Mouse (Mus musculus): ENCODE results near the gene Nup210l. TPM values are rescaled to one million over a fixed set of nuclear protein-coding genes. Genes with fewer than 3 reads are reported as not detected.
A peak's percentile ranks its signal among the peaks of the same experiment; 100 is the strongest.

Gene Nup210l
- polyA plus RNA-seq, 1 experiment from 2014 or later: 0.10 TPM

DNA sequence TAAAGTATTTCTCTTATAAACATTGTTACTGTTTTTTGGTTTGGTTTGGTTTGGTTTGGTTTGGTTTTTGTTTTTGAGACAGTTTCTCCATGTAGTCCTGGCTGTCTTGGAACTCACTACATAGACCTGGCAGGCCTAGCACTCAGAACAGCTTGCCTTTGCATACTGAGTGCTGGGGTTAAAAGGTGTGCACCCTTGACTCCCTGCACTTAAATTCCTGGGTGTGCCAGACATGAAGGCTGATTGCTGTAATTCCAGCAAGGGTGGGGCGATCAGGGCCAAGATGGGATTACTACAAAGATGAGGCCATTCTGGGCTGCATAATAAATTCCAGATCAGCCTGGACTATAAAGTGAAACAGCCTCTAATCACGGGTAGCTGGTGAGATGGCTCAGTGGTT lies 1.7 kb upstream of the Nup210l start:
- Histone ChIP-seq H3K4me1 (ENCODE audit: insufficient read depth, low read depth, low read length) (no peaks in the 10 kb centered on the region), H3K9me3 (ENCODE audit: low read length) (no peaks in the 10 kb centered on the region), H3K4me2 (replicated peaks; ENCODE audit: low read depth, low read length) (no peak overlapping the region), H3K27me3 (replicated peaks; ENCODE audit: insufficient read depth, low read length) (no peaks in the 10 kb centered on the region), H3K36me3 (ENCODE audit: insufficient read depth, low read length) (peaks cover 14% of the 10 kb centered on the region; the same call in 1 of the 2 replicates), H3K4me3 (ENCODE audit: low read depth, low read length) (no peak overlapping the region), H3K9ac (replicated peaks; ENCODE audit: low read depth) (no peak overlapping the region), H3K27ac (ENCODE audit: low read length) (0 out of 2 replicates have a peak overlapping the region, but pooled peaks have one; percentile 29)
- TF ChIP-seq EP300 (IDR thresholded peaks at IDR 0.05) (no peak; the same call in 1 of the 2 replicates), CTCF (IDR thresholded peaks at IDR 0.05) (no peak)
- 75% methylated on average over 2 of the region's 2 CpGs for WGBS
- ATAC-seq: peak; percentile 91
- peak; percentile 60 for DNase-seq (ENCODE audit: low spot score)

DNA sequence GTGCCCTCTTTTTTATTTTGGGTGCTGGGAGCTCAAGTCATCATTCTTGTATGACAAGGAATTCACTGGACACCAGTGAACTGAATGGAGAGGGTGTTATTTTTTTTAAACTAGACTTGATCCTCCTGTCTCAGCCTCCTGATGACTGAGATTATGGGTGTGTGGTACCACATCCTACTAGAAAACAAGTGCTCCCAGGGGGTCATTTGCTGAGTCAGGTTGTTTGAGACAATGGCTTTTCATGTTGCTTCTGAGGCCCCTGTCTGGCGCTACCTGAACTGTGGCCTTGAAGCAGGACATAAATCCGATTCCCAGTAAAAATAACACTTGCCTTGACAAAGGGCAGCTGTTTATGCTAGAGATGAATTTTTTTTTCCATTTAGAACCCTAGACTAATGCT lies 756 bp upstream of the Nup210l start:
- TF ChIP-seq CTCF (IDR thresholded peaks at IDR 0.05) (no peak), EP300 (IDR thresholded peaks at IDR 0.05) (no peak)
- H3K4me2 ChIP-seq (replicated peaks; ENCODE audit: low read depth, low read length): no peak overlapping the region
- no peaks in the 10 kb centered on the region for H3K9me3 ChIP-seq (ENCODE audit: low read length)
- no peak for DNase-seq (ENCODE audit: low spot score)
- no peaks in the 10 kb centered on the region for H3K27me3 ChIP-seq (replicated peaks; ENCODE audit: insufficient read depth, low read length)
- peaks cover 7% of the 10 kb centered on the region; the same call in 1 of the 2 replicates for H3K36me3 ChIP-seq (ENCODE audit: insufficient read depth, low read length)
- H3K9ac ChIP-seq (replicated peaks; ENCODE audit: low read depth): no peak overlapping the region
- no peak overlapping the region for H3K4me3 ChIP-seq (ENCODE audit: low read depth, low read length)
- 67% methylated on average over 2 of the region's 2 CpGs for WGBS
- H3K4me1 ChIP-seq (ENCODE audit: insufficient read depth, low read depth, low read length): no peaks in the 10 kb centered on the region
- H3K27ac ChIP-seq (ENCODE audit: low read length): no peak overlapping the region
- ATAC-seq: no peak

DNA sequence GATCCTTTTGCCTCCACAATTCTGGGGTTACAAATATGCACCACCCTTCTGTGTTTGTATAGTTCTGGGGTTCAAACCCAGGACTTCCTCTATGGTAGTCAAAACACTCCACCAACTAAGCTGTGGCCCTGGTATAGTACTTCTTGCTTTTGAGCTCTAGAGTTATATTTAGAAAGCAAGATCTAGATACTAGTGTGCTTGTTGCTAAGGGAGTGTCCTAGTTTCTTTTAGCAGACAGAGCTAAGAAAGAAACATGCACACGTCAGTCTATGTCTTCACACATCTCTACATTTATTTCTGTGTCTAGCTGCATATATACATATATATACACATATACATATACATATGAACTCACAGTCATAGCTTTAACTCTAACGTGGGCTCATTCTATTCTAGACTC lies 7.8 kb downstream of the Nup210l start:
- Histone ChIP-seq H3K27ac (ENCODE audit: low read length) (no peak overlapping the region), H3K36me3 (ENCODE audit: insufficient read depth, low read length) (no peaks in the 10 kb centered on the region), H3K4me2 (replicated peaks; ENCODE audit: low read depth, low read length) (no peak overlapping the region), H3K9ac (replicated peaks; ENCODE audit: low read depth) (no peak overlapping the region), H3K9me3 (ENCODE audit: low read length) (no peaks in the 10 kb centered on the region), H3K4me3 (ENCODE audit: low read depth, low read length) (no peak overlapping the region), H3K27me3 (replicated peaks; ENCODE audit: insufficient read depth, low read length) (no peaks in the 10 kb centered on the region), H3K4me1 (ENCODE audit: insufficient read depth, low read depth, low read length) (no peaks in the 10 kb centered on the region)
- no peak for TF ChIP-seq EP300 (IDR thresholded peaks at IDR 0.05)
- TF ChIP-seq CTCF (IDR thresholded peaks at IDR 0.05): no peak
- ATAC-seq: no peak
- WGBS: 77% methylated on average over 2 of the region's 2 CpGs
- no peak for DNase-seq (ENCODE audit: low spot score)

DNA sequence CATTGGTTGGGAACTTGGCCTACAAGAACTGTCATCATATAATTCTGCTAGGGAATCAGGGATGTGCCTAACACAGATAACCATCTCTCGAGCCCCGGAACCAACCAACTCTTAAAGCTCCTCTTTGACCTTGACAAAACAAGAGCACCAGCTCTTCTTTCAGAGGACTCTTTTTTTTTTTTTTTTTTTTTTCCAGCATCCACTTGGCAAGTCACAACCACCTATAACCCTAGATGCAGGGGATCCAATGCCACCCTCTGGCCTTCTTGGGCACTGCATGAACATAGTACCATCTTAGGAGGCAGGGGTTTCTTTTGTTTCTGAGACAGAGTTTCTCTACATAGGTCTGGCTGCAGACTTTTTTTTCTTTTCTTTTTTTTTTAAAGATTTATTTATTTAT lies 10.4 kb downstream of the Nup210l start:
- Histone ChIP-seq H3K27ac (ENCODE audit: low read length) (no peak overlapping the region), H3K9ac (replicated peaks; ENCODE audit: low read depth) (no peak overlapping the region), H3K4me1 (ENCODE audit: insufficient read depth, low read depth, low read length) (no peaks in the 10 kb centered on the region), H3K9me3 (ENCODE audit: low read length) (no peaks in the 10 kb centered on the region), H3K36me3 (ENCODE audit: insufficient read depth, low read length) (no peaks in the 10 kb centered on the region), H3K27me3 (replicated peaks; ENCODE audit: insufficient read depth, low read length) (no peaks in the 10 kb centered on the region), H3K4me2 (replicated peaks; ENCODE audit: low read depth, low read length) (no peak overlapping the region), H3K4me3 (ENCODE audit: low read depth, low read length) (no peak overlapping the region)
- WGBS: 82% methylated on average over 2 of the region's 2 CpGs
- ATAC-seq: no peak
- TF ChIP-seq EP300 (IDR thresholded peaks at IDR 0.05): no peak
- peak; percentile 62 for TF ChIP-seq CTCF (IDR thresholded peaks at IDR 0.05)
- DNase-seq (ENCODE audit: low spot score): peak; percentile 29

DNA sequence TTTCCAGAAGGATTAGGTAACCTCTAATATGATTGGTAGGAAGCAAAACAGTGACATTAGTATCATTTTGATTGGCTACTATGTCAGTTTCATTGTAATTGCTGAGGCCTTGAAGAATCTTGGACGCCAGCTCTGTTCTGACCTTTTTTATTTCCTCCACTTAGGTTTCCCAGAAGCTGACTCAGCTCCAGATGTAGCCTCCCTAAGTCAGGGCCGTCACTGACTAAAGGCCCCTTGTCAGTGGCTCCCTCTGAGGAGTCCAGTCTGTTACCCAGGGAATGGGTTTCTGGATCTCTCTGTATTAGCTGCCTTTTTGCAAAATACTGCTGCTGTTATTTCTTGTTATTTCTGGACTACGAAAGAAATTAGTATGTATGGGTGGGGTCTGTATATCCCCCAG lies 11.6 kb downstream of the Nup210l start:
- H3K4me3 ChIP-seq (ENCODE audit: low read depth, low read length): no peak overlapping the region
- peak; percentile 46 for DNase-seq (ENCODE audit: low spot score)
- H3K4me1 ChIP-seq (ENCODE audit: insufficient read depth, low read depth, low read length): no peaks in the 10 kb centered on the region
- no peak overlapping the region for H3K9ac ChIP-seq (replicated peaks; ENCODE audit: low read depth)
- TF ChIP-seq EP300 (IDR thresholded peaks at IDR 0.05) (no peak), CTCF (IDR thresholded peaks at IDR 0.05) (no peak)
- no peak overlapping the region for H3K27ac ChIP-seq (ENCODE audit: low read length)
- WGBS: 62% methylated on average over 3 of the region's 3 CpGs
- H3K36me3 ChIP-seq (ENCODE audit: insufficient read depth, low read length): no peaks in the 10 kb centered on the region
- no peaks in the 10 kb centered on the region for H3K27me3 ChIP-seq (replicated peaks; ENCODE audit: insufficient read depth, low read length)
- H3K9me3 ChIP-seq (ENCODE audit: low read length): no peaks in the 10 kb centered on the region
- peak; percentile 65 for ATAC-seq
- no peak overlapping the region for H3K4me2 ChIP-seq (replicated peaks; ENCODE audit: low read depth, low read length)

DNA sequence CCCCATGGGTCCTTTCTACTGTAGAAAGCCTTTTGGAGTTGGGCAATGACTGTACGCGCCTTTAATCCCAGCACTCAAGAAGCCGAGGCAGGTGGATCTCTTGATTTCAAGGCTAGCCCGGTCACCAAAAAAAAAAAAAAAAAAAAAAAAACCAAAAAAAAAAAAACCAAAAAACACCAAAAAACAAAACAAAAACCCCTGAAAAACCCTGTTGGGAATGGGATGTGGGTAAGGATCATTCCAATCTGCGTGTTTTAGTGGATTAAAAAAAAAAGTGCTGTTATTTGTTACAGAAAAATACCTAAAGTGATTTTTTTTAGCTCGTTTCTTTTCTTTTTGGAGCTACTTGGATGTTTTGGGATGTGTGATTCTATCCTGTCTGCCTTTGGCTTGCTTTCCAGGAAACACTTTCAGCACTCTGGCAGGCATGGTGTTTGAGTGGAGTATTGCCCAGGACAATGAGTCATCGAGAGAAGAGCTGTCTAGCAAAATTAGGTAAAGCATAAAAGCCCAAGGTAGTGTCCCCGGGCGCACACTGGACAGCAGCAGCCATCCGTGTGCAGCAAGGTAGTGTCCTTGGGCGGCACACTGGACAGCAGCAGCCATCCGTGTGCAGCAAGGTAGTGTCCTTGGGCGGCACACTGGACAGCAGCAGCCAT lies 14.3 kb downstream of the Nup210l start:
- no peaks in the 10 kb centered on the region for H3K27me3 ChIP-seq (replicated peaks; ENCODE audit: insufficient read depth, low read length)
- H3K27ac ChIP-seq (ENCODE audit: low read length): no peak overlapping the region
- no peak overlapping the region for H3K9ac ChIP-seq (replicated peaks; ENCODE audit: low read depth)
- 84% methylated on average over 13 of the region's 13 CpGs for WGBS
- no peaks in the 10 kb centered on the region for H3K9me3 ChIP-seq (ENCODE audit: low read length)
- H3K4me2 ChIP-seq (replicated peaks; ENCODE audit: low read depth, low read length): no peak overlapping the region
- no peak for TF ChIP-seq EP300 (IDR thresholded peaks at IDR 0.05)
- no peak for TF ChIP-seq CTCF (IDR thresholded peaks at IDR 0.05)
- DNase-seq (ENCODE audit: low spot score): peak; percentile 56
- no peaks in the 10 kb centered on the region for H3K36me3 ChIP-seq (ENCODE audit: insufficient read depth, low read length)
- H3K4me3 ChIP-seq (ENCODE audit: low read depth, low read length): no peak overlapping the region
- H3K4me1 ChIP-seq (ENCODE audit: insufficient read depth, low read depth, low read length): no peaks in the 10 kb centered on the region
- no peak for ATAC-seq
